In genomic region chr10:81320550-81321347, GRCm38 (mm10) we compare ENCODE assay signal across 8 mouse cellular contexts. TPM values are rescaled to one million over a fixed set of nuclear protein-coding genes. Genes with fewer than 3 reads are reported as not detected.
DNase-seq lines count a peak whose midpoint lies in the region; ATAC-seq and TF ChIP-seq lines count a peak whose summit lies in the region.

Cactin (plus strand) TSS chr10:81321103.

- peak within 1 kb of the TSS; percentile 80 for H3K4me2 ChIP-seq in forebrain, embryonic 15.5 days (replicated peaks)

- no peaks in the 10 kb centered on the region for H3K9me3 ChIP-seq in ES-E14 (ENCODE audit: control insufficient read depth, insufficient read depth, low read depth, low read length)
- H3K9me3 ChIP-seq in forebrain, embryonic 15.5 days: no peaks in the 10 kb centered on the region

- peaks cover 44% of the 10 kb centered on the region for H3K36me3 ChIP-seq in ES-E14 (ENCODE audit: control insufficient read depth, insufficient read depth, low read length, poor library complexity, severe bottlenecking)
- peaks cover 50% of the 10 kb centered on the region for H3K36me3 ChIP-seq in forebrain, embryonic 15.5 days

- peak within 1 kb of the TSS; percentile 77 for H3K27ac ChIP-seq in ES-E14 (ENCODE audit: insufficient read depth, low read depth, low read length, poor library complexity, severe bottlenecking)
- peak within 1 kb of the TSS; percentile 94 for H3K27ac ChIP-seq in forebrain, embryonic 15.5 days (replicated peaks)

- peak within 1 kb of the TSS; percentile 74 to 93 for H3K4me3 ChIP-seq in ES-E14 (ENCODE audit: insufficient read depth in 1 of 2, low read depth in 1 of 2, low read length in 2 of 2, poor library complexity in 1 of 2, severe bottlenecking in 1 of 2)
- peak within 1 kb of the TSS; percentile 72 for H3K4me3 ChIP-seq in forebrain, embryonic 15.5 days
- peak within 1 kb of the TSS; percentile 71 for H3K4me3 ChIP-seq in lung, adult 2 months (replicated peaks; ENCODE audit: extremely low read depth, low read depth, low read length)

- intact Hi-C loops in heart, postnatal 25 days (cut with DNase I): loop anchor here (2.0 kb wide), 1 partner anchor 28 kb away; the partner anchor contains the start of gene Pip5k1c

- peak; percentile 93 for ATAC-seq in forebrain, embryonic 15.5 days (replicated peaks)
- peak; percentile 80 for ATAC-seq in neutrophil, adult 5-6 weeks (ENCODE audit: extremely low read depth, insufficient number of reproducible peaks, low FRiP score, poor library complexity, severe bottlenecking)

- DNase-seq in ES-E14 (ENCODE audit: low read depth, low spot score): peak; percentile 100
- peak; percentile 100 for DNase-seq in cerebellum, adult 11-12 months
- DNase-seq in heart, postnatal 25 days (ENCODE audit: low spot score): peak; percentile 100
- peak; percentile 99 to 100 for DNase-seq in layer of hippocampus, adult 18-20 months (ENCODE audit: low spot score in 2 of 2)
- DNase-seq in lung, adult 2 months: peak; percentile 97
- DNase-seq in thymus, adult 18-20 months: peak; percentile 100

- TF ChIP-seq CTCF in lung, adult 2 months (IDR thresholded peaks at IDR 0.05; ENCODE audit: insufficient read depth, low read length): no peak

- peak; percentile 74; the same call in 1 of the 2 replicates for TF ChIP-seq POLR2A in lung, adult 2 months (IDR thresholded peaks at IDR 0.05; ENCODE audit: borderline replicate concordance, extremely low read depth, low read depth, low read length)

- H3K4me1 ChIP-seq in ES-E14 (ENCODE audit: control insufficient read depth in 2 of 2, insufficient read depth in 2 of 2, low read length in 2 of 2, poor library complexity in 1 of 2): peaks cover 0 to 23% of the 10 kb centered on the region in 2 experiments; a peak in 2 of 4 replicates
- H3K4me1 ChIP-seq in forebrain, embryonic 15.5 days: peaks cover 28% of the 10 kb centered on the region
- H3K4me1 ChIP-seq in lung, adult 2 months (ENCODE audit: control insufficient read depth, insufficient read depth, low read length): peaks cover 5% of the 10 kb centered on the region; the same call in 1 of the 2 replicates

- H3K27me3 ChIP-seq in forebrain, embryonic 15.5 days: no peaks in the 10 kb centered on the region

- under 1% methylated on average over 68 of the region's 68 CpGs for WGBS in forebrain, embryonic 15.5 days
- under 1% methylated on average over 68 of the region's 68 CpGs for WGBS in lung, adult 2 months

- peak within 1 kb of the TSS; percentile 94 for H3K9ac ChIP-seq in ES-E14 (ENCODE audit: insufficient read depth, low read depth, low read length, poor library complexity, severe bottlenecking)
- H3K9ac ChIP-seq in forebrain, embryonic 15.5 days (replicated peaks): peak within 1 kb of the TSS; percentile 74

- in situ Hi-C loops in ES-E14 (cut with MboI; ENCODE audit: low sequenced_read_pairs in 2 of 2, unreplicated experiment in 2 of 2): no loop called here

TF ChIP-seq in ES-E14, 5 proteins besides CTCF, POLR2A, EP300 and RAD21:
- TF ChIP-seq ZNF384 (IDR thresholded peaks at IDR 0.05; ENCODE audit: low read depth, low read length): no peak
- TF ChIP-seq HCFC1 (IDR thresholded peaks at IDR 0.05; ENCODE audit: borderline replicate concordance, insufficient read depth, low read length): peak; percentile 88

RNA-seq across cellular contexts. Expression of gene Cactin, which starts in this region (rescaled TPM):
- 53.1 and 54.9 TPM in 2 replicates for total RNA-seq in ES-E14 (2012; rRNA removed)
- polyA plus RNA-seq in forebrain, embryonic 15.5 days (2015; fragmentation: Nextera tagmentation; extraction: Ambion mirVana): 40.7 and 42.4 TPM in 2 replicates
- total RNA-seq in heart, postnatal 25 days (2021): 10 to 100 TPM; 13.5 to 16.6 TPM
- total RNA-seq in layer of hippocampus, adult 18-20 months (2021): 10 to 100 TPM; 31.1 to 31.2 TPM
- polyA plus RNA-seq in lung, adult 2 months (2012; rRNA removed): 30.5 and 36.7 TPM in 2 replicates
- total RNA-seq in neutrophil, adult 5-6 weeks (2017): 30.1 and 38.4 TPM in 2 replicates

Comparison
In these comparisons a context has a peak if more than half of its experiments do, and no peak if none do; other contexts are left out.
1. Peak in every context shown above with its lines: DNase-seq, ATAC-seq, H3K4me3 ChIP-seq and H3K27ac ChIP-seq.